Mouse (Mus musculus) lung, embryonic 15.5 days (tissue): ENCODE measurements around the gene Acox2. TPM values are rescaled to one million over a fixed set of nuclear protein-coding genes. Genes with fewer than 3 reads are reported as not detected.

Source experiments
- ATAC-seq: fragments of 200-750 bp; cut with Nextera tagmentation; 2 replicates; pipeline ENCODE4 v1.8.0; 2017; ENCODE audit warnings: moderate number of reproducible peaks, borderline replicate concordance; ENCODE audit not compliant: low FRiP score, low TSS enrichment; ENCODE audit errors: extremely low read depth
- H3K27ac ChIP-seq: fragments of 300-500 bp; sonication (generic); 2 replicates; pipeline ENCODE4 v1.5.1; 2015; ENCODE audit warnings: moderate library complexity, mild to moderate bottlenecking, inconsistent platforms
- H3K27me3 ChIP-seq: fragments of 300-500 bp; sonication (generic); 2 replicates; pipeline ENCODE4 v1.6.1; 2015; ENCODE audit warnings: inconsistent platforms
- H3K36me3 ChIP-seq: fragments of 300-500 bp; sonication (generic); 2 replicates; pipeline ENCODE4 v1.6.1; 2015; ENCODE audit warnings: inconsistent platforms
- H3K4me1 ChIP-seq: fragments of 300-500 bp; sonication (generic); 2 replicates; pipeline ENCODE4 v1.6.1; 2015; ENCODE audit warnings: inconsistent platforms
- H3K4me2 ChIP-seq: fragments of 300-500 bp; sonication (generic); 2 replicates; pipeline ENCODE4 v1.6.1; 2015; ENCODE audit warnings: inconsistent platforms, mild to moderate bottlenecking, moderate library complexity
- H3K4me3 ChIP-seq: fragments of 300-500 bp; sonication (generic); 2 replicates; pipeline ENCODE4 v1.5.1; 2015; ENCODE audit warnings: mild to moderate bottlenecking, inconsistent platforms
- H3K9ac ChIP-seq: fragments of 300-500 bp; sonication (generic); 2 replicates; pipeline ENCODE4 v1.6.1; 2015; ENCODE audit warnings: inconsistent platforms
- H3K9me3 ChIP-seq: fragments of 300-500 bp; sonication (generic); 2 replicates; pipeline ENCODE4 v1.6.1; 2016; ENCODE audit warnings: inconsistent platforms
- WGBS: fragments of 180-500 bp; shearing (Covaris S2); methylation state at CpG from one replicate; pipeline ENCODE4 v1.1.7; 2015; 5-methylcytosine and 5-hydroxymethylcytosine counted together
- polyA plus RNA-seq: library from polyadenylated mRNA; unstranded; fragments of >200 nt; fragmentation: Nextera tagmentation; extraction: Ambion mirVana; gene quantifications from 2 replicates; pipeline ENCODE4 v1.2.1, GENCODE M21; 2015

Acox2 gene
- polyA plus RNA-seq, 1 experiment from 2014 or later: 0.97 TPM

- H3K27ac ChIP-seq: no peak overlapping the region
- H3K27me3 ChIP-seq: no peaks in the 10 kb centered on the region
- no peak overlapping the region for H3K4me2 ChIP-seq
- WGBS: 31% methylated on average over 5 of the region's 5 CpGs
- H3K9ac ChIP-seq: no peak overlapping the region
- H3K4me3 ChIP-seq: no peak overlapping the region
- H3K9me3 ChIP-seq: no peaks in the 10 kb centered on the region
- no peaks in the 10 kb centered on the region for H3K4me1 ChIP-seq
- H3K36me3 ChIP-seq: no peaks in the 10 kb centered on the region
- no peak for ATAC-seq
Observed at GRCm38 (mm10) chr14:8244211-8244611, 14.9 kb downstream of the Acox2 start.

- 51% methylated on average over 8 of the region's 8 CpGs for WGBS
Observed at GRCm38 (mm10) chr14:8243136-8243888, 15.8 kb downstream of the Acox2 start.

GRCm38 (mm10) chr14:8242388-8242920 lies 16.7 kb downstream of the Acox2 start:
- Histone ChIP-seq H3K9ac (no peak overlapping the region), H3K9me3 (no peaks in the 10 kb centered on the region), H3K27ac (no peak overlapping the region), H3K27me3 (no peaks in the 10 kb centered on the region), H3K4me3 (no peak overlapping the region), H3K4me2 (no peak overlapping the region), H3K4me1 (no peaks in the 10 kb centered on the region), H3K36me3 (no peaks in the 10 kb centered on the region)
- 46% methylated on average over 5 of the region's 5 CpGs for WGBS
- ATAC-seq: no peak

More at GRCm38 (mm10) chr14:8243136-8243888, 15.8 kb downstream of the Acox2 start:
- Histone ChIP-seq H3K4me1 (no peaks in the 10 kb centered on the region), H3K4me3 (no peak overlapping the region), H3K27ac (no peak overlapping the region), H3K9ac (no peak overlapping the region), H3K4me2 (no peak overlapping the region), H3K9me3 (no peaks in the 10 kb centered on the region), H3K27me3 (no peaks in the 10 kb centered on the region), H3K36me3 (no peaks in the 10 kb centered on the region)
- no peak for ATAC-seq

GRCm38 (mm10) chr14:8241816-8242215 lies 17.3 kb downstream of the Acox2 start:
- no peaks in the 10 kb centered on the region for H3K9me3 ChIP-seq
- H3K27me3 ChIP-seq: no peaks in the 10 kb centered on the region
- no peaks in the 10 kb centered on the region for H3K4me1 ChIP-seq
- no peak overlapping the region for H3K4me3 ChIP-seq
- H3K27ac ChIP-seq: no peak overlapping the region
- ATAC-seq: no peak
- no peak overlapping the region for H3K4me2 ChIP-seq
- H3K9ac ChIP-seq: no peak overlapping the region
- H3K36me3 ChIP-seq: no peaks in the 10 kb centered on the region

- no peak overlapping the region for H3K4me2 ChIP-seq
- H3K36me3 ChIP-seq: no peaks in the 10 kb centered on the region
- no peak overlapping the region for H3K9ac ChIP-seq
- no peak overlapping the region for H3K27ac ChIP-seq
- peaks cover 3% of the 10 kb centered on the region; the same call in 1 of the 2 replicates for H3K4me1 ChIP-seq
- no peak for ATAC-seq
- no peaks in the 10 kb centered on the region for H3K9me3 ChIP-seq
- WGBS: 15% methylated on average over 1 of the region's 1 CpGs
- no peaks in the 10 kb centered on the region for H3K27me3 ChIP-seq
- H3K4me3 ChIP-seq: no peak overlapping the region
Observed at GRCm38 (mm10) chr14:8233252-8233651, 25.9 kb downstream of the Acox2 start.

GRCm38 (mm10) chr14:8232155-8232910 lies 26.8 kb downstream of the Acox2 start:
- Histone ChIP-seq H3K4me1 (peaks cover 3% of the 10 kb centered on the region; the same call in 1 of the 2 replicates), H3K4me2 (no peak overlapping the region), H3K27me3 (no peaks in the 10 kb centered on the region), H3K9me3 (no peaks in the 10 kb centered on the region), H3K9ac (no peak overlapping the region), H3K36me3 (no peaks in the 10 kb centered on the region), H3K27ac (no peak overlapping the region), H3K4me3 (no peak overlapping the region)
- ATAC-seq: no peak
- 80% methylated on average over 6 of the region's 6 CpGs for WGBS

- no peaks in the 10 kb centered on the region for H3K9me3 ChIP-seq
- no peaks in the 10 kb centered on the region for H3K36me3 ChIP-seq
- 70% methylated on average over 9 of the region's 9 CpGs for WGBS
- no peaks in the 10 kb centered on the region for H3K27me3 ChIP-seq
- no peak for ATAC-seq
- H3K4me2 ChIP-seq: no peak overlapping the region
- no peak overlapping the region for H3K9ac ChIP-seq
- no peak overlapping the region for H3K27ac ChIP-seq
- H3K4me3 ChIP-seq: no peak overlapping the region
- peaks cover 3% of the 10 kb centered on the region; the same call in 1 of the 2 replicates for H3K4me1 ChIP-seq
Observed at GRCm38 (mm10) chr14:8229367-8230019, 29.7 kb downstream of the Acox2 start.

GRCm38 (mm10) chr14:8224805-8225204 lies 34.3 kb downstream of the Acox2 start:
- Histone ChIP-seq H3K9me3 (no peaks in the 10 kb centered on the region), H3K27me3 (no peaks in the 10 kb centered on the region), H3K4me1 (peaks cover 3% of the 10 kb centered on the region; the same call in 1 of the 2 replicates), H3K4me3 (no peak overlapping the region), H3K4me2 (no peak overlapping the region), H3K27ac (no peak overlapping the region), H3K9ac (no peak overlapping the region), H3K36me3 (peaks cover 9% of the 10 kb centered on the region; the same call in 1 of the 2 replicates)
- no peak for ATAC-seq
- 69% methylated on average over 2 of the region's 2 CpGs for WGBS

GRCm38 (mm10) chr14:8223506-8224293 lies 35.5 kb downstream of the Acox2 start:
- WGBS: 82% methylated on average over 10 of the region's 10 CpGs
- no peak for ATAC-seq

GRCm38 (mm10) chr14:8222561-8222960 lies 36.6 kb downstream of the Acox2 start:
- 94% methylated on average over 16 of the region's 16 CpGs for WGBS
- no peak overlapping the region for H3K4me2 ChIP-seq
- H3K27me3 ChIP-seq: no peaks in the 10 kb centered on the region
- H3K4me1 ChIP-seq: 0 out of 2 replicates have a peak, but pooled peaks cover 6% of the 10 kb centered on the region
- H3K9ac ChIP-seq: no peak overlapping the region
- no peak overlapping the region for H3K4me3 ChIP-seq
- H3K27ac ChIP-seq: no peak overlapping the region
- no peaks in the 10 kb centered on the region for H3K9me3 ChIP-seq
- ATAC-seq: no peak
- H3K36me3 ChIP-seq: peaks cover 9% of the 10 kb centered on the region; the same call in 1 of the 2 replicates

More at GRCm38 (mm10) chr14:8223506-8224293, 35.5 kb downstream of the Acox2 start:
- H3K4me2 ChIP-seq: no peak overlapping the region
- no peak overlapping the region for H3K9ac ChIP-seq
- H3K4me1 ChIP-seq: 0 out of 2 replicates have a peak, but pooled peaks cover 3% of the 10 kb centered on the region
- H3K27ac ChIP-seq: no peak overlapping the region
- H3K9me3 ChIP-seq: no peaks in the 10 kb centered on the region
- H3K27me3 ChIP-seq: no peaks in the 10 kb centered on the region
- peaks cover 9% of the 10 kb centered on the region; the same call in 1 of the 2 replicates for H3K36me3 ChIP-seq
- no peak overlapping the region for H3K4me3 ChIP-seq

GRCm38 (mm10) chr14:8220912-8221311 lies 38.2 kb downstream of the Acox2 start:
- Histone ChIP-seq H3K36me3 (peaks cover 9% of the 10 kb centered on the region; the same call in 1 of the 2 replicates), H3K4me1 (peaks cover 10% of the 10 kb centered on the region; the same call in 1 of the 2 replicates), H3K4me2 (no peak overlapping the region), H3K9ac (no peak overlapping the region), H3K27ac (no peak overlapping the region), H3K9me3 (no peaks in the 10 kb centered on the region), H3K4me3 (no peak overlapping the region), H3K27me3 (no peaks in the 10 kb centered on the region)
- 92% methylated on average over 2 of the region's 2 CpGs for WGBS
- no peak for ATAC-seq
